Mouse (Mus musculus): ENCODE data around the gene Kcnab1. TPM values are rescaled to one million over a fixed set of nuclear protein-coding genes. Genes with fewer than 3 reads are reported as not detected.

The Kcnab1 gene
- total RNA-seq, 2 experiments from 2014 or later: 4.0 to 4.6 TPM

DNA sequence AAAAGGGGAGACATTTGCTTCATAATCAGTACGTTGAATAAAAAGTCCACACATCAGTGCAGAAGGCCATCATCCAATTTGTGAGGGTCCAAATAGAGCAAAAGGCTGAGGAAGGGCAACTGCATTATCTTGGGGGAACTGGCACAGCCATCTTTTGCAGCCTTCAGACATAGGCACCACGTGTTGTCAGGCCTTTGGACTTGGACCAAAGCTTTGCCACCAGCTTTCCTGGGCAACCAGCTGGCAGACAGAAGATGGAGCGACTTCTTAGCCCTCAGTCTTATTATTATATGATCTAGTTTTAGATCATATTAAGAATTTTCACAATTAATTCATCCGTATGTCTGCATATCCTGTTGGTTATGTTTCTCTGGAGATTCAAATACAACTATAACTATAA, 296.6 kb downstream of the Kcnab1 start:
- intact Hi-C loops (cut with DNase I): no loop called here
- no peak for DNase-seq

- no peak for DNase-seq
- intact Hi-C loops (cut with DNase I): no loop called here
These were observed 298.7 kb downstream of the Kcnab1 start for GRCm38 (mm10) chr3:65407891-65408290.

GRCm38 (mm10) chr3:65416571-65416970, 307.4 kb downstream of the Kcnab1 start:
- DNase-seq: no peak
- intact Hi-C loops (cut with DNase I): no loop called here

DNA sequence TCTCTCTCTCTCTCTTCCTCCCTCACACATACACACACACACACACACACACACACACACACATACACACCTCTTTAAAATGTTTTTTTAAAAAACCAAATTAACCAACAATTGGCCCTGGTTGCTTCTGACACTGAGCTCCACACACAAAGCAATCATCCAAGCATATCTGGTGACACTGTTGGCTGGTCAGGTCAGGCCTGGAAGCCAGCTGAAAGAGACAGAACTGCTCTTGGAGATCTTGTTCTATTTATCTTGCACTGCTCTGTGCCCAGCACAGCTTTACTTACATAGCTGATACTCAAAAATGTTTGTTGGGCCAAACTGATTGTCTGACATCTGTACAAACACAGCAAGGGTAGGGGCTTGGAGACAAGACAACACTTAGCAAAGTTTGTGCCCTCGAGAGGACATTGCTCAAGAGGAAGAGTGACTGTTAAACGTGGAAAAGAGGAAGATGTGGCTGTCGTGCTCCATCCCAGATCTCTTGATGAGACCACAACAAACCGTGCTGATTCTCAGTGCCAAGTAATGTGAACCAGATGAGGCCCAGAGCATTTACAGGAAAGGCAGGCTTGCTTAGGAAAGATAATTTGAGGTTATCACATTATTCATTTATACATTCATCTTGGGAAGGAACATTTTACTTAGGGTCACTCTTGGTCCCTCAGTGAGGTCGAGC, 308.9 kb downstream of the Kcnab1 start:
- DNase-seq: no peak
- intact Hi-C loops (cut with DNase I): no loop called here

- no peak for DNase-seq
- intact Hi-C loops (cut with DNase I): no loop called here
These were observed 310.5 kb downstream of the Kcnab1 start for GRCm38 (mm10) chr3:65419706-65420105.

All from heart, postnatal 10 days (tissue).